Mouse (Mus musculus): ENCODE measurements at regions not wholly inside any gene's neighbourhood (a gene's known extent, or its start where the extent isn't known, plus 50 kb on each side); places are given as distances from the start of the nearest gene placed in this dataset.

DNA sequence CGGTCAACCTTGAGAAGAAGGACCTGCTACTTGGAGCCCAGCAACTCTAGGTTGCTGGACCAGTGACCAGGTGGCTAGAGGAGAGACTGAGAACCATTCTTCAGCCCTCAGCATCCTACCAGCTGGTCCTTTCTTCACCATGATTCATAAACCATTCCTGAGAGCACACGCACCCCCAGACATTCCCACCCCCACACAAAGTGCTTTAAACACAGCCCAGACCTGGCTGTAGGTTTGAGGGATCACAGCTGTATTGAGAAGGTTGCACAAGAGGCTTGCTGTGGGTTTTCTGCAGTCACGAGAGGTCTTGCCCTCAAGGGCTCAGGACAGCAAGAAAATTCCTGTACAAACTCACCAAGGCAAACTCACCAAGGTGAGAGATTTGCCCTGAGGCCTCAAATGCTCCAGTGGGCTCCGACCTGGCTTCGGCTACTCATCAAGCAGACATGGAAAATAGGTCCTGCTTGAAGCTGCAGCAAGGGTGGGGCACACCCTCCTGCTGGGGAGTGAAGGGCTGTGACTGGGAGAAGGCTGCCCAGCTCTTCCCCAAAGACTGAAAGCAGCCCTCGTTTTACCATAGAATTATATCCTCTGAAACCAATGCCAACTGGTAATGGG is 161.9 kb upstream of the Lnx1 start:
- ATAC-seq (ENCODE audit: low FRiP score) (no peak), DNase-seq (ENCODE audit: low spot score) (no peak)
- Histone ChIP-seq H3K27ac (ENCODE audit: low read depth, low read length) (no peak overlapping the region), H3K9me3 (ENCODE audit: control insufficient read depth, low read length) (no peaks in the 10 kb centered on the region), H3K4me3 (ENCODE audit: low read depth, low read length) (no peak overlapping the region), H3K36me3 (ENCODE audit: control insufficient read depth, insufficient read depth, low read length) (no peaks in the 10 kb centered on the region), H3K9ac (ENCODE audit: low read depth, low read length) (no peak overlapping the region), H3K4me2 (replicated peaks; ENCODE audit: low read depth, low read length) (no peak overlapping the region), H3K4me1 (replicated peaks; ENCODE audit: control insufficient read depth, insufficient read depth, low read length) (no peaks in the 10 kb centered on the region), H3K27me3 (ENCODE audit: control insufficient read depth, insufficient read depth, low read length) (no peaks in the 10 kb centered on the region)
- WGBS = 85% methylated on average over 6 of the region's 6 CpGs

DNA sequence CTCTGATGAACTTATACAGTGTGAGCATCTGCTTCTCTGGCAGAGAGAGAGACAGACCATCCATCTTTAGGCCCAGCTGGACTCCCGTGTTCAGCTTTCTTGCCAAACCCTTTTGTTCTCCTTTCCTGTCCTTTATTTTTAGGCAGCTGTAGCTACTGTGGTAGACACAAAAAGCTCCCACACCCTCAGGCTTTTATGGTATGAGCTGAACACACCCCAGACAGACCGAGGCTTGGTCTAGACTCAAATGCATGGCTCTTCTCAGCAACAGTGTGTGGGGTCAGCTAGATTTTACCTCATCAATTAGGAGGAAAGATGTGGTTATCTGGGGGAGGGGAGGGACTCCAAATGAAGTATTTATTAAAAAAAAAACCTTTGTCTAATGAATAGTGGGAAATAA is 158.6 kb upstream of the Lnx1 start:
- H3K36me3 ChIP-seq (ENCODE audit: control insufficient read depth, insufficient read depth, low read length) = no peaks in the 10 kb centered on the region
- H3K9me3 ChIP-seq (ENCODE audit: control insufficient read depth, low read length) = no peaks in the 10 kb centered on the region
- no peaks in the 10 kb centered on the region for H3K4me1 ChIP-seq (replicated peaks; ENCODE audit: control insufficient read depth, insufficient read depth, low read length)
- no peak overlapping the region for H3K4me2 ChIP-seq (replicated peaks; ENCODE audit: low read depth, low read length)
- no peak overlapping the region for H3K9ac ChIP-seq (ENCODE audit: low read depth, low read length)
- no peak for DNase-seq (ENCODE audit: low spot score)
- no peak for ATAC-seq (ENCODE audit: low FRiP score)
- H3K27me3 ChIP-seq (ENCODE audit: control insufficient read depth, insufficient read depth, low read length) = no peaks in the 10 kb centered on the region
- H3K4me3 ChIP-seq (ENCODE audit: low read depth, low read length) = no peak overlapping the region
- WGBS = 42% methylated on average over 2 of the region's 2 CpGs
- no peak overlapping the region for H3K27ac ChIP-seq (ENCODE audit: low read depth, low read length)

DNA sequence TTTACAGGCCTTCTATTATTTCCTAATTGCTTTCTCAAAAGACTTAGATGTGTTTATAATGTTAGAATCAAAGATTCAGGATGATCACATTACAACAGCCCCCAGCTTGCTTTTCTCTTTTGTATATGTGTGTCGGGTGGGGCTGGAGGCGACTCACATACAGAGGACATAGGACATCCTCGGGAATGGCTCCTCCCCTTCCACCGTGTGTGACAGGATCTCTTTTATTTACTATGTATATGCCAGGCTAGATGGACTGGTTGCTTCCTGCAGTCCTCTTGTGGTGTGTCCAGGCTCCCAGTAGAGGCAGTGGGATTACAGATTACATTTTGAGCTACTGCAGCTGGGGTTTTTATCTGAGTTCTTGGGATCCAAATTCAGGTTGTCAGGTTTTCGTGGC is 155.1 kb upstream of the Lnx1 start:
- no peaks in the 10 kb centered on the region for H3K4me1 ChIP-seq (replicated peaks; ENCODE audit: control insufficient read depth, insufficient read depth, low read length)
- 65% methylated on average over 5 of the region's 5 CpGs for WGBS
- ATAC-seq (ENCODE audit: low FRiP score) (no peak), DNase-seq (ENCODE audit: low spot score) (no peak)
- H3K27ac ChIP-seq (ENCODE audit: low read depth, low read length) = no peak overlapping the region
- no peaks in the 10 kb centered on the region for H3K9me3 ChIP-seq (ENCODE audit: control insufficient read depth, low read length)
- H3K4me2 ChIP-seq (replicated peaks; ENCODE audit: low read depth, low read length) = no peak overlapping the region
- H3K27me3 ChIP-seq (ENCODE audit: control insufficient read depth, insufficient read depth, low read length) = no peaks in the 10 kb centered on the region
- no peaks in the 10 kb centered on the region for H3K36me3 ChIP-seq (ENCODE audit: control insufficient read depth, insufficient read depth, low read length)
- no peak overlapping the region for H3K9ac ChIP-seq (ENCODE audit: low read depth, low read length)
- no peak overlapping the region for H3K4me3 ChIP-seq (ENCODE audit: low read depth, low read length)

DNA sequence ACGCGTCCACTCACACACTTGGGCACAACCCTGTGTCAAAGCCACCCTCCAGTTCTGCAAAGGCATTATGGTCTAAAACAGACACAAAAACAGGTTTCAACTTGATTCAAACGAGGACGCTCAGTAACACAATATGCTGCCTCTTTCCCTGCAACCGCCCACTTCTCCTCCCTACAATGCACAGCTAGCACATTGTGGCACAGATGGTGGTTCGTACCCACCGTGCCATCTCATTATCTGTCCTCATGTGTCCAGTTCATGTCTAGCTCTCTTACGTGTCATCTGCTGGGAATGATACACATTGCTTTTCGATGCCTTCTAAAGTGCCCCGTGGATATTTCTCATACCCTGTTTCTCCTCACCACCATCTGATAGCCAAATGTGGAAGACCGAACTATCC is 154.4 kb upstream of the Lnx1 start:
- WGBS = 87% methylated on average over 10 of the region's 11 CpGs
- no peak for ATAC-seq (ENCODE audit: low FRiP score)

DNA sequence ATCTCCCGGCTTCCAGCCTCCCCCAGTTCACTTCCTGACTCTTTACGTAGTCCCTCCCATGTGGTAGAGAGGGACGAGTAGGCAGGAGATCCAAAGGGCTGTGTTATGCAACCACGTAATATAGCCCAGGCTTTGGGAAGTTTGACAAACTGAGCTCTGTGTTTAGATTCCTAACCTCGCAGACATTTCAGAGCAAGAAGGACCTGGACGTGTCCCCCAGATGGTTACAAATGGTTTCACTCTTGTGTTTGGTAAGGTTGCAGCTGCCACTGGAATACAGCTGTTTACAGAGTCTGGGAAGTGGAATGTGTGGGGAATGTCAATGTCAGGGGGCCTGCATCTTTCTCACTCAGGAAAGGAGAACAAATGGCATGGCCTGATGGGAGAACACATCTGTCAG is 145.1 kb upstream of the Lnx1 start:
- ATAC-seq (ENCODE audit: low FRiP score) = no peak
- Histone ChIP-seq H3K27ac (ENCODE audit: low read depth, low read length) (no peak overlapping the region), H3K36me3 (ENCODE audit: control insufficient read depth, insufficient read depth, low read length) (no peaks in the 10 kb centered on the region), H3K9me3 (ENCODE audit: control insufficient read depth, low read length) (no peaks in the 10 kb centered on the region), H3K27me3 (ENCODE audit: control insufficient read depth, insufficient read depth, low read length) (no peaks in the 10 kb centered on the region), H3K4me3 (ENCODE audit: low read depth, low read length) (no peak overlapping the region), H3K4me2 (replicated peaks; ENCODE audit: low read depth, low read length) (no peak overlapping the region), H3K9ac (ENCODE audit: low read depth, low read length) (no peak overlapping the region), H3K4me1 (replicated peaks; ENCODE audit: control insufficient read depth, insufficient read depth, low read length) (no peaks in the 10 kb centered on the region)
- WGBS = 82% methylated on average over 6 of the region's 6 CpGs
- DNase-seq (ENCODE audit: low spot score) = no peak

More for the DNA sequence above, 154.4 kb upstream of the Lnx1 start:
- Histone ChIP-seq H3K9ac (ENCODE audit: low read depth, low read length) (no peak overlapping the region), H3K4me1 (replicated peaks; ENCODE audit: control insufficient read depth, insufficient read depth, low read length) (no peaks in the 10 kb centered on the region), H3K4me3 (ENCODE audit: low read depth, low read length) (no peak overlapping the region), H3K27me3 (ENCODE audit: control insufficient read depth, insufficient read depth, low read length) (no peaks in the 10 kb centered on the region), H3K9me3 (ENCODE audit: control insufficient read depth, low read length) (no peaks in the 10 kb centered on the region), H3K36me3 (ENCODE audit: control insufficient read depth, insufficient read depth, low read length) (no peaks in the 10 kb centered on the region), H3K4me2 (replicated peaks; ENCODE audit: low read depth, low read length) (no peak overlapping the region), H3K27ac (ENCODE audit: low read depth, low read length) (no peak overlapping the region)
- DNase-seq (ENCODE audit: low spot score) = no peak

DNA sequence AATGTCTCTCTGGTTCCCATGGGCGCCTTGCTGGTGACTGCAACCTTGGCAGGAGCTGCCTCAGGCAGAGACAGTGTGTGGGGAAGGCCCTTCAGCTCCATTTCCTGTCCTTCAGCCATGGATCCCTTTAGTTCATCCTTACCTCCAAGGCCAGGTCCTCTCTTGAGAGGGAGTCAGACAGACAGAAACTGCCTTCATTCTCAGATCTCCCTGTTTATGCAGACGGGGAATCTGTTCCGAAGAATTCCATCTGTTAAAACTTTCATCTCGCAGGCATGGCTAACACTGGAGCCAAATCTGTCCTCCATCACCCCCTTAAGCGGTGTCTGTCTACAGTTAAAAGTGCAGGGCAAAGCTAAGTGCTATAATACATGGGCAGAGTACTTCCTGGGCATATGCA is 144.0 kb upstream of the Lnx1 start:
- Histone ChIP-seq H3K4me1 (replicated peaks; ENCODE audit: control insufficient read depth, insufficient read depth, low read length) (no peaks in the 10 kb centered on the region), H3K4me2 (replicated peaks; ENCODE audit: low read depth, low read length) (no peak overlapping the region), H3K9ac (ENCODE audit: low read depth, low read length) (no peak overlapping the region), H3K27ac (ENCODE audit: low read depth, low read length) (no peak overlapping the region), H3K36me3 (ENCODE audit: control insufficient read depth, insufficient read depth, low read length) (no peaks in the 10 kb centered on the region), H3K27me3 (ENCODE audit: control insufficient read depth, insufficient read depth, low read length) (no peaks in the 10 kb centered on the region), H3K9me3 (ENCODE audit: control insufficient read depth, low read length) (no peaks in the 10 kb centered on the region), H3K4me3 (ENCODE audit: low read depth, low read length) (no peak overlapping the region)
- no peak for DNase-seq (ENCODE audit: low spot score)
- WGBS = 88% methylated on average over 5 of the region's 5 CpGs
- ATAC-seq (ENCODE audit: low FRiP score) = no peak

DNA sequence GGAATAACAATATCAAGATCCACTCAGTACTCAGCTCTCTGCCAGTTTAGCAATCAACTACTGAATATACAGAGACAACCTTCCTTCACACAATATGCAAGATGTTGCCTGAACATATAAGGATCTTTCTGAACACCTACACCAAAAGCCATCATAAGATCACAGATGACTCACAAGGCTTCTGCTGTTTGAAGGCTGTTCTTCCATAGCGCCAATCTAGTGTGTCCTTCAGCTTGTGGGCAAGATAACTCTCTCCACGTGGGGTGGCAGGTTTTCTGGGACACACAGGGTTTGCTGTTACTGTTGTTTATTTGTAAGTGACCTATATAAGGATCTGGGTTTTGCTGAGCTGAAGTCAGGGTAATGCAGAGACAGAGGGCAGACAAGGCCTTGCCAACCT is 131.7 kb upstream of the Lnx1 start:
- WGBS = 83% methylated on average over 2 of the region's 2 CpGs

DNA sequence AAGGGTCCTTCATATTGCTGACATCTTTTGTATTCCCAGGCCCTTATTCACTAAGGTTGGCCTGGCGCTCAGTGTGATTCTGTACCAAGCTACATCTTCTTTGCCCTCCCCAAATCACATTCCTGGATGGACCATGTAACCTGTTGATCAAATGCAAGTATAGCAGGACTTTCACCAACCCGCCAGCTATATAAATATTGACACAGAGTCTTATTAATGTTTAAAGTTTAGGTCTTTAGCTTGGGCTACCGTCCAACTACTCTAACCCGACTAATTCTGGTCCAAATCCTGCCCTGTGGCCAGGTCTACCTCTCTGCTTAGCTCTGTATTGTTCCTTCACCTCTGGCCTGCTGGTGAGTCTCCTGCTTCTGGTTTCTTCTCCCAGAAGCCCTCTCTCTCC is 131.2 kb upstream of the Lnx1 start:
- no peaks in the 10 kb centered on the region for H3K9me3 ChIP-seq (ENCODE audit: control insufficient read depth, low read length)
- no peaks in the 10 kb centered on the region for H3K36me3 ChIP-seq (ENCODE audit: control insufficient read depth, insufficient read depth, low read length)
- ATAC-seq (ENCODE audit: low FRiP score) (no peak), DNase-seq (ENCODE audit: low spot score) (no peak)
- no peak overlapping the region for H3K4me2 ChIP-seq (replicated peaks; ENCODE audit: low read depth, low read length)
- 90% methylated on average over 4 of the region's 4 CpGs for WGBS
- H3K9ac ChIP-seq (ENCODE audit: low read depth, low read length) = no peak overlapping the region
- H3K4me1 ChIP-seq (replicated peaks; ENCODE audit: control insufficient read depth, insufficient read depth, low read length) = no peaks in the 10 kb centered on the region
- H3K27me3 ChIP-seq (ENCODE audit: control insufficient read depth, insufficient read depth, low read length) = no peaks in the 10 kb centered on the region
- H3K27ac ChIP-seq (ENCODE audit: low read depth, low read length) = no peak overlapping the region
- no peak overlapping the region for H3K4me3 ChIP-seq (ENCODE audit: low read depth, low read length)

More for the DNA sequence above, 131.7 kb upstream of the Lnx1 start:
- Histone ChIP-seq H3K9me3 (ENCODE audit: control insufficient read depth, low read length) (no peaks in the 10 kb centered on the region), H3K4me2 (replicated peaks; ENCODE audit: low read depth, low read length) (no peak overlapping the region), H3K27me3 (ENCODE audit: control insufficient read depth, insufficient read depth, low read length) (no peaks in the 10 kb centered on the region), H3K4me3 (ENCODE audit: low read depth, low read length) (no peak overlapping the region), H3K9ac (ENCODE audit: low read depth, low read length) (no peak overlapping the region), H3K36me3 (ENCODE audit: control insufficient read depth, insufficient read depth, low read length) (no peaks in the 10 kb centered on the region), H3K27ac (ENCODE audit: low read depth, low read length) (no peak overlapping the region), H3K4me1 (replicated peaks; ENCODE audit: control insufficient read depth, insufficient read depth, low read length) (no peaks in the 10 kb centered on the region)
- ATAC-seq (ENCODE audit: low FRiP score) (no peak), DNase-seq (ENCODE audit: low spot score) (no peak)

DNA sequence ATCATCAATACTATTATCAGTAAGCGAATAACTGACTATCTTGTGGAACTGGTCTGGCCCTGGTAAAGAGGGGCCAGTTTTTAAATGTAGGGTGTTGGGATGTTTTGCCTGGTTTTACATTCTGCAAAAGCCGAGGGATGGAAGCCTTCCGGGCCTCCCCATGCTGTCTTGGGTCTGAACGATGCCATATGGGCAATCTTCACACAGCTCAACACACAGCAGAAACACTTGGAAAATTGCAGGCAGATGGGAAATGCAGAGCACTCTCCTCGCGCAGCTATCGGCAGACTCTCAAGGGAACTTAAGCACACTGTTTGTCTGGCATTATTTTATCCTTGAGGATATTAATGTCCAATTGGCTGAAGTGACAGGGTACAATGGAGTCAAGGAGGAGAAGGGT is 129.3 kb upstream of the Lnx1 start:
- H3K27ac ChIP-seq (ENCODE audit: low read depth, low read length) = no peak overlapping the region
- no peak overlapping the region for H3K4me2 ChIP-seq (replicated peaks; ENCODE audit: low read depth, low read length)
- DNase-seq (ENCODE audit: low spot score) (no peak), ATAC-seq (ENCODE audit: low FRiP score) (no peak)
- no peaks in the 10 kb centered on the region for H3K4me1 ChIP-seq (replicated peaks; ENCODE audit: control insufficient read depth, insufficient read depth, low read length)
- H3K9me3 ChIP-seq (ENCODE audit: control insufficient read depth, low read length) = no peaks in the 10 kb centered on the region
- WGBS = 85% methylated on average over 7 of the region's 7 CpGs
- H3K9ac ChIP-seq (ENCODE audit: low read depth, low read length) = no peak overlapping the region
- no peaks in the 10 kb centered on the region for H3K36me3 ChIP-seq (ENCODE audit: control insufficient read depth, insufficient read depth, low read length)
- H3K27me3 ChIP-seq (ENCODE audit: control insufficient read depth, insufficient read depth, low read length) = no peaks in the 10 kb centered on the region
- H3K4me3 ChIP-seq (ENCODE audit: low read depth, low read length) = no peak overlapping the region

All from hindbrain, embryonic 11.5 days (tissue).